12 mouse cellular contexts compared by ENCODE assay signal in the genomic region with DNA sequence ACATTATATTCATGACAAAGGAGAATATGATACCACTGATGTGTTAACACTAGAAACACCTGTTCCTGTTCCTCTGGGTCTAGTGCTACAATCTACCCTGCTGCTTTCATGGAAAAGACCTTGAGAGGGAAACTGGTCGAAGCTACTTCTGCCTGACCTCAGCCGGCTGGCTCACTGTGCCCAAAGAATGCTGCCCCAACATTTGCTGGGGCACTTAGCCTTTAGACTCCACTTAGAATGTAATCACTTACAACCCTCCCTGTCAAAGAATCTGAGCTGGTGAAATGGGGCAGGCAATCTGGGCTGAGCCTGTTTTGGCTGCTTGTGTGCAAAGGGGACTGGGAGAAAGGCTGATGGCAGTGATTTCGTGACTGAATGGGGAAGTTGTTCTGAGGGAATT. TPM values are rescaled to one million over a fixed set of nuclear protein-coding genes. Genes with fewer than 3 reads are reported as not detected.
DNase-seq lines count a peak whose midpoint lies in the region; ATAC-seq and TF ChIP-seq lines count a peak whose summit lies in the region.
"Had no signal": no experiment of that assay in that cellular context is flagged by ENCODE, and none has a peak within 500 bp of the region (broad histone marks: within the 10 kb centered on the region; RNA-seq: fewer than 3 reads in every experiment).

No protein-coding gene starts in this region.

- H3K36me3 ChIP-seq in kidney, embryonic 14.5 days (ENCODE audit: control insufficient read depth, insufficient read depth, low read length), result no peaks in the 10 kb centered on the region
- no peaks in the 10 kb centered on the region for H3K36me3 ChIP-seq in kidney, embryonic 15.5 days
- H3K36me3 ChIP-seq: forebrain, embryonic 15.5 days; lung, embryonic 15.5 days had no signal

- no peak overlapping the region for H3K27ac ChIP-seq in kidney, embryonic 14.5 days (ENCODE audit: low read depth, low read length)
- peak overlapping the region; percentile 70 for H3K27ac ChIP-seq in kidney, embryonic 15.5 days
- no peak overlapping the region for H3K27ac ChIP-seq in cerebellum, adult 2 months (ENCODE audit: insufficient read depth, low read length)
- H3K27ac ChIP-seq: forebrain, embryonic 15.5 days; lung, embryonic 15.5 days had no signal

- no peaks in the 10 kb centered on the region for H3K27me3 ChIP-seq in kidney, embryonic 14.5 days (ENCODE audit: control insufficient read depth, insufficient read depth, low read length)
- no peaks in the 10 kb centered on the region for H3K27me3 ChIP-seq in kidney, embryonic 15.5 days
- no peaks in the 10 kb centered on the region for H3K27me3 ChIP-seq in cerebellum, adult 2 months (ENCODE audit: control insufficient read depth, insufficient read depth, low read length)
- H3K27me3 ChIP-seq: CH12.LX; forebrain, embryonic 15.5 days; lung, embryonic 15.5 days had no signal

- TF ChIP-seq POLR2A in cerebellum, adult 2 months (IDR thresholded peaks at IDR 0.05; ENCODE audit: borderline replicate concordance, insufficient read depth, low read length), result no peak

- no peak overlapping the region for H3K4me3 ChIP-seq in kidney, embryonic 14.5 days (ENCODE audit: low read length)
- no peak overlapping the region for H3K4me3 ChIP-seq in kidney, embryonic 15.5 days (replicated peaks)
- H3K4me3 ChIP-seq in cerebellum, adult 2 months (replicated peaks; ENCODE audit: insufficient read depth, low read depth, low read length), result no peak overlapping the region
- H3K4me3 ChIP-seq: forebrain, embryonic 15.5 days; lung, embryonic 15.5 days had no signal

- DNase-seq in kidney, adult 11 months, result peak; percentile 87
- peak; percentile 3 to 7 for DNase-seq in urinary bladder, postnatal 36 days (ENCODE audit: low spot score in 2 of 2)
- DNase-seq in urinary bladder, postnatal 10 days (ENCODE audit: low spot score), result no peak
- DNase-seq in cerebellum, adult 2 months, result no peak
- DNase-seq in thymus, postnatal 10 days (ENCODE audit: low spot score in 2 of 2), result no peak
- DNase-seq in cerebellum, adult 9-10 months, result no peak

- H3K9ac ChIP-seq in kidney, embryonic 14.5 days (ENCODE audit: low read depth, low read length), result no peak overlapping the region
- no peak overlapping the region for H3K9ac ChIP-seq in kidney, embryonic 15.5 days
- H3K9ac ChIP-seq: forebrain, embryonic 15.5 days; lung, embryonic 15.5 days had no signal

- ATAC-seq in kidney, embryonic 14.5 days (ENCODE audit: low FRiP score, low TSS enrichment), result no peak; the same call in 1 of the 2 replicates
- peak; percentile 88 for ATAC-seq in kidney, embryonic 15.5 days (replicated peaks; ENCODE audit: low FRiP score)
- ATAC-seq: activated CD4-positive, CD25-positive, alpha-beta regulatory T cell, adult 4 months; forebrain, embryonic 15.5 days had no signal

- 58% methylated on average over 3 of the region's 3 CpGs for whole genome bisulfite sequencing in kidney, embryonic 14.5 days
- WGBS in kidney, embryonic 15.5 days, result 42% methylated on average over 3 of the region's 3 CpGs
- 55% methylated on average over 3 of the region's 3 CpGs for WGBS in cerebellum, adult 2 months

- no peaks in the 10 kb centered on the region for H3K4me1 ChIP-seq in kidney, embryonic 14.5 days (ENCODE audit: control insufficient read depth, insufficient read depth, low read length)
- H3K4me1 ChIP-seq in kidney, embryonic 15.5 days, result 0 out of 2 replicates have a peak, but pooled peaks cover 3% of the 10 kb centered on the region
- no peaks in the 10 kb centered on the region; the same call in 1 of the 2 replicates for H3K4me1 ChIP-seq in cerebellum, adult 2 months (ENCODE audit: control insufficient read depth, insufficient read depth, low read length)
- H3K4me1 ChIP-seq: forebrain, embryonic 15.5 days; lung, embryonic 15.5 days had no signal

- no peaks in the 10 kb centered on the region for H3K9me3 ChIP-seq in kidney, embryonic 14.5 days (ENCODE audit: control insufficient read depth, low read length)
- H3K9me3 ChIP-seq in kidney, embryonic 15.5 days (replicated peaks), result no peaks in the 10 kb centered on the region
- H3K9me3 ChIP-seq: forebrain, embryonic 15.5 days; lung, embryonic 15.5 days had no signal

- no peak for TF ChIP-seq CTCF in cerebellum, adult 2 months (IDR thresholded peaks at IDR 0.05; ENCODE audit: borderline replicate concordance, insufficient read depth, low read depth, low read length)

- no peak overlapping the region for H3K4me2 ChIP-seq in kidney, embryonic 14.5 days (replicated peaks; ENCODE audit: low read depth, low read length)
- no peak overlapping the region for H3K4me2 ChIP-seq in kidney, embryonic 15.5 days
- H3K4me2 ChIP-seq: forebrain, embryonic 15.5 days; lung, embryonic 15.5 days had no signal

RNA-seq across cellular contexts. Expression of a gene that starts 18.1 kb away (rescaled TPM):
- polyA plus RNA-seq in kidney, embryonic 14.5 days (2014; fragmentation: Nextera tagmentation; extraction: Ambion mirVana), result 3.3 and 7.3 TPM in 2 replicates
- 8.7 and 9.5 TPM in 2 replicates for polyA plus RNA-seq in kidney, embryonic 15.5 days (2015; fragmentation: Nextera tagmentation; extraction: Ambion mirVana)
- polyA plus RNA-seq in cerebellum, adult 2 months (2012; rRNA removed), result 16.9 and 20.0 TPM in 2 replicates
- polyA plus RNA-seq: lung, embryonic 15.5 days had no signal

Comparison
In these comparisons a context has a peak if more than half of its experiments do, and no peak if none do; other contexts are left out.
1. DNase-seq: peak in kidney, adult 11 months (single experiment) and urinary bladder, postnatal 36 days (2 of 2); none in urinary bladder, postnatal 10 days (single experiment), cerebellum, adult 2 months (0 of 2), thymus, postnatal 10 days (0 of 2) and cerebellum, adult 9-10 months (single experiment).